8 mouse cellular contexts compared by ENCODE assay signal in the genomic region with DNA sequence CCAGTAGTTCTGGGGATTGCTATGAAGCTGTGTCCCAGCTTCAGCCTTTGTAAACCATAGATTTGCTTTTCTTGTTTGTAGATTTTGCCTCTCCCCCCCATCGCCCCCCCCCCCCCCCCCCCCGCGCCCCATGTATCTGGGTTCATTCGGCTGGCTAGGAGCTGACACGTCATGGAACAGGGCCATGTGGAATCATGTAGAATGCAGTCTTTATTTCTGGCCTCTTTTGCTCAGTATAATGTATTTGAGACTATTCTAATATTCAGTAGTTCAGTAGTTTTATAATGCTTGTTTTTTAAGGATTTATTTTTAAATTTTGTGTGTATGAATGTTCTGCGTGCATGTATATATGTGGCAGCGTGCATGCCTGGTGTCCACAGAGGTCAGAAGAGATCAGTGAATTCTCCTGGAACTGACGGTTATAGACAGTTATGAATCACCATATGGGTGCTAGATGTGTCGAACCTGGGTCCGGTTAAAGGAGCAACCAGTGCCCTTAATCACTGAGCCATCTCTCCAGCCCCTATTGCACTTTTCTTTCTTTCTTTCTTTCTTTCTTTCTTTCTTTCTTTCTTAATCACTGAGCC. TPM values are rescaled to one million over a fixed set of nuclear protein-coding genes. Genes with fewer than 3 reads are reported as not detected.
DNase-seq lines count a peak whose midpoint lies in the region; ATAC-seq and TF ChIP-seq lines count a peak whose summit lies in the region.

No protein-coding gene starts in this region.

- no peak overlapping the region for H3K4me3 ChIP-seq in thymus, adult 2 months (ENCODE audit: control insufficient read depth, insufficient read depth, low read length)
- peak overlapping the region; percentile 79 for H3K4me3 ChIP-seq in limb, embryonic 15.5 days

- no peak for ATAC-seq in CD4-positive, CD25-positive, alpha-beta regulatory T cell, adult 4 months
- no peak for ATAC-seq in limb, embryonic 15.5 days (ENCODE audit: insufficient number of reproducible peaks, low FRiP score, low TSS enrichment, low read depth)

- WGBS in thymus, adult 2 months: 37% methylated on average over 10 of the region's 10 CpGs
- WGBS in limb, embryonic 15.5 days: 38% methylated on average over 7 of the region's 10 CpGs

- H3K4me2 ChIP-seq in limb, embryonic 15.5 days: peak overlapping the region; percentile 58

- H3K9me3 ChIP-seq in limb, embryonic 15.5 days: no peaks in the 10 kb centered on the region

- H3K4me1 ChIP-seq in thymus, adult 2 months (replicated peaks; ENCODE audit: control insufficient read depth, insufficient read depth, low read length): no peaks in the 10 kb centered on the region
- H3K4me1 ChIP-seq in limb, embryonic 15.5 days: 0 out of 2 replicates have a peak, but pooled peaks cover 2% of the 10 kb centered on the region

- peak; percentile 54 for DNase-seq in CD4-positive, CD25-positive, alpha-beta regulatory T cell, adult 2 months (ENCODE audit: low read depth, low spot score)
- no peak for DNase-seq in thymus, adult 2 months
- DNase-seq in thymus, postnatal 36 days: no peak
- DNase-seq in cerebellum, postnatal 10 days: no peak
- no peak for DNase-seq in right cerebral cortex, postnatal 14 days
- DNase-seq in cerebellum, adult 18-20 months: no peak

- TF ChIP-seq POLR2A in thymus, adult 2 months (IDR thresholded peaks at IDR 0.05; ENCODE audit: control insufficient read depth, extremely low read depth, insufficient read depth, low read length, poor library complexity): no peak

- no peak for TF ChIP-seq CTCF in thymus, adult 2 months (IDR thresholded peaks at IDR 0.05; ENCODE audit: borderline replicate concordance, control insufficient read depth, extremely low read depth, insufficient read depth, low read length, poor library complexity)

- no peaks in the 10 kb centered on the region for H3K27me3 ChIP-seq in thymus, adult 2 months (ENCODE audit: control insufficient read depth, insufficient read depth, low read length)
- no peaks in the 10 kb centered on the region for H3K27me3 ChIP-seq in limb, embryonic 15.5 days

- H3K27ac ChIP-seq in thymus, adult 2 months (ENCODE audit: control insufficient read depth, insufficient read depth, low read length): peak overlapping the region; percentile 81
- H3K27ac ChIP-seq in limb, embryonic 15.5 days: no peak overlapping the region

- peak overlapping the region; percentile 51 for H3K9ac ChIP-seq in limb, embryonic 15.5 days

- H3K36me3 ChIP-seq in thymus, adult 2 months (ENCODE audit: control insufficient read depth, insufficient read depth, low read length): no peaks in the 10 kb centered on the region
- H3K36me3 ChIP-seq in limb, embryonic 15.5 days: no peaks in the 10 kb centered on the region; the same call in 1 of the 2 replicates

RNA-seq across cellular contexts. Expression of a gene that starts 5.2 kb away (rescaled TPM):
- polyA plus RNA-seq in CD4-positive, CD25-positive, alpha-beta regulatory T cell, adult 4 months (2017; shearing (Covaris generic)): 1 to 10 TPM; 5.5 to 6.9 TPM
- polyA plus RNA-seq in thymus, adult 2 months (2012; rRNA removed): 10.8 and 12.3 TPM in 2 replicates
- polyA plus RNA-seq in limb, embryonic 15.5 days (2015; fragmentation: Nextera tagmentation; extraction: Ambion mirVana): 28.9 and 29.1 TPM in 2 replicates

RNA-seq across cellular contexts. Expression of a gene that starts 5.8 kb away (rescaled TPM):
- polyA plus RNA-seq in CD4-positive, CD25-positive, alpha-beta regulatory T cell, adult 4 months (2017; shearing (Covaris generic)): 10 to 100 TPM; 11.2 to 14.5 TPM
- 48.4 and 63.0 TPM in 2 replicates for polyA plus RNA-seq in thymus, adult 2 months (2012; rRNA removed)
- 75.3 and 78.8 TPM in 2 replicates for polyA plus RNA-seq in limb, embryonic 15.5 days (2015; fragmentation: Nextera tagmentation; extraction: Ambion mirVana)
